Mouse (Mus musculus) effector memory CD4-positive, alpha-beta T cell, adult 5 months (primary cell): ENCODE results near the gene Galnt5. TPM values are rescaled to one million over a fixed set of nuclear protein-coding genes. Genes with fewer than 3 reads are reported as not detected.

Experiments used
- polyA plus RNA-seq: library from polyadenylated mRNA; unstranded; fragments of 100-300 nt; shearing (Covaris generic); gene quantifications from one replicate; pipeline ENCODE4 v1.2.1, GENCODE M21; 2017

Galnt5 gene
- not detected for polyA plus RNA-seq

DNA sequence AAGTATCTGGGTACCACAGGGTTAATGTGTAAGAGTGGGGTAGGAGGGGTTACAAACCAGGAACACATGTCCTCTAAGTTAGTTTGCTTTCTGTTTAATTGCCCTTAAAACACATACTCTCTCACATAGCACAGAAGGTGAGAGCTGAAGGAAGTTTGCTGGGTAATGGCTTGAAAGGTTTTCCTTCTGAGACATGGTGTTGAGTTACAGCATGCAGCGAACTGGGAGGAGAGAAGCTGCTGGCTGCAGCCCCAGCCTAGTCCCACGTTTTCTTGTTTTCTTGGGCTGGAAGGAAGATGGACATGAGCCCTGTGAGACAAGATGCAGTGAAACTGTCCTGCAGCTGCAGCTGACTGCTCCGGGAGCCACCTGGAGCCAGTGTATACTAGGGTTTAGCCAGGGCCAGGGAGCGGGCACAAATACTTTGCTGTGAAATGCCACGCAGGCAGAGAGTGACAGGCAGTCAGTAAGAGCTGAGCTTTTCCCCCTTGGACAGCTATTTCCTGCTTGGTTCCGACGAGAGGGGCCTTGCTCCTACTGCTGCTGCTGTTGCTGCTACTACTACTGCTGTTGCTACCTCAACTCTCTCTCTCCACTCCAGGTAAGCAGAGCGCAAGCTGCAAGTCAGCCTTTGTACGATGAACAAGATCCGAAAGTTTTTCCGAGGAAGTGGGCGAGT is at the start of gene Galnt5:
Gene Galnt5 (plus strand): TSS at position 133 of the 679 bp plus-strand sequence.

DNA sequence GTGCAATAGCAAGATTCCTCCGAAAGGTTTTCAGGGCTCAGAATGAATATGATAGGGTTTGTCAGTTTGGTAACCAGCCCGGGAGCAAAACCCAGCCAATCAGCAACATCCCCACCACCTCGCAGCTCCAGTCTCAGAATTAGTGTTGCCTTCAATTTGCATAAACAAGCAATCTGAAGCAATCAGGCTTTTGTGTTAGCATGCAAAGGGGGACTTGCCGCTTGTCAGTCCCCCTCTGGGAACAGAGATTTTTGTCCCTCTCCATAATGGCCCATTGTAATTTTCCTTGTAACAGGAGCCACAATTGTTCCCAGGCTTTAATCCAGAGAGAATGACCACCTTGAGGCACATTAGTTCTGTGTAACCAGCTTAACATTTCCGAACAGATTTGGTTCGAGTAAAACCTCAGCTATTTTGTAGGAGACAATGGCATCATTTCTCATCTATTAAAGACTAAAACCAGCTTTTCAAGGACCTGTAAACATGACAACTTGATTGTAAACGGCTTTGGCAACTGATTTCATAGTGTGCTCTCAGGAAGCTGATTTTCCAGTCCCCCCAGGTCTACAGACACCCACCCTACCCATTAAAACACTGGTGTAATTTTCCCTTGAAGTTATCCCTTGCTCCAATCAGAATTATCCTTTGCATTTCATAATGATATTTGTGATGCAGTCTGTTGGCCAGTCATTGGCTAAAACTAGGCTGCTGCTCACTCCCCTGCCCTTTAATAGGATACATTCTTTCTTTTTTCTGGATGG is 55.3 kb downstream of the Galnt5 start, which contains the start of gene Ermn:
Gene Ermn (minus strand): TSS at position 44 of the 761 bp plus-strand sequence.

Other genes starting within 250 kb of the Galnt5 start
- 0.37 TPM for gene Ermn, start 55.0 kb downstream of the Galnt5 start, polyA plus RNA-seq
- 905 TPM for gene Cytip, start 197.6 kb downstream of the Galnt5 start, polyA plus RNA-seq